Mouse (Mus musculus): ENCODE data around the gene Numb.

GRCm38 (mm10) chr12:83780181-83780580 is 141.6 kb downstream of the Numb start:
- no peak for TF ChIP-seq CTCF (IDR thresholded peaks at IDR 0.05; ENCODE audit: control insufficient read depth, insufficient read depth, low read length)
- no peak for TF ChIP-seq POLR2A (IDR thresholded peaks at IDR 0.05; ENCODE audit: borderline replicate concordance, control insufficient read depth, low read depth, low read length)

Data from bone marrow, adult 2 months (tissue).